Mouse (Mus musculus) stomach, postnatal 0 days (tissue): ENCODE results near the gene Cep70.

Experiments
- CTCF ChIP-seq: IDR thresholded peaks from 2 replicates; pipeline ENCODE4 v1.5.1; 2016; ENCODE audit warnings: antibody characterized with exemption, low read depth, mild to moderate bottlenecking, moderate library complexity
- EP300 ChIP-seq: optimal IDR thresholded peaks from 2 replicates; pipeline ENCODE3; 2016; ENCODE audit warnings: antibody characterized with exemption

DNA sequence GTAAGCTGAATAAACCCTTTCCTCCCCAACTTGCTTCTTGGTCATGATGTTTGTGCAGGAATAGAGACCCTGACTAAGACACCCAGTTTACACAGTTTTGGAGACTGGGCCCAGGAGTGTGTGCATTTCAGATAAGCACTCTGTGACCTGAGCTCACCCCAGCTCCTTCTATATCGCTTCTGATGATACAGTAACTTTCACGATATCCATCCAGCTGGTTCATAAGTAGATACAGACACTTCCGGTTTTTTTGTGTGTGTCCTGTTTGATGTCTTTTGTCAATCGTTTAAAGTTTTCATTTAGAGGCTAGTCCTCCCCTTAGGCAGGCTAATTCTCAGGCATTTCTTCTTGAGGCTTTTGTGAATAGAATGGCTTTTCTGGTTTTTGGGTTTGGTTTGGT lies 21.5 kb upstream of the Cep70 start:
- TF ChIP-seq CTCF, result no peak
- TF ChIP-seq EP300, result no peak
